Mouse (Mus musculus): Measurements from ENCODE around the gene Cwc27.

- TF ChIP-seq POLR2A (IDR thresholded peaks at IDR 0.05; ENCODE audit: insufficient read length, low read depth) (no peak), MYOG (IDR thresholded peaks at IDR 0.05; ENCODE audit: control insufficient read depth in 1 of 3, insufficient read depth in 1 of 3, insufficient read length in 2 of 3, low read depth in 2 of 3) (no peak)
These were observed 180.9 kb downstream of the Cwc27 start for GRCm38 (mm10) chr13:104635965-104636462.
